Mouse (Mus musculus) heart, adult 2 months (tissue): ENCODE measurements at regions not wholly inside any gene's neighbourhood (a gene's known extent, or its start where the extent isn't known, plus 50 kb on each side); places are given as distances from the start of the nearest gene placed in this dataset.

ENCODE experiments used
- DNase-seq, 2 experiments: peaks; one replicate each; pipeline ENCODE4 v3.0.0; 2021
- H3K27ac ChIP-seq: fragments of 200-600 bp; 2 replicates; pipeline ENCODE4 v1.8.1; 2022
- H3K27me3 ChIP-seq: fragments of 200-500 bp; 2 replicates; pipeline ENCODE4 v1.6.1; 2012; ENCODE audit warnings: mild to moderate bottlenecking, low read length, inconsistent platforms, mixed read lengths; ENCODE audit not compliant: control insufficient read depth, insufficient read depth
- H3K36me3 ChIP-seq: fragments of 200-500 bp; 2 replicates; pipeline ENCODE4 v1.6.1; 2012; ENCODE audit warnings: low read length, inconsistent platforms; ENCODE audit not compliant: control insufficient read depth, insufficient read depth
- H3K4me1 ChIP-seq: fragments of 200-500 bp; 2 replicates; pipeline ENCODE4 v1.6.1; 2011; ENCODE audit warnings: low read length; ENCODE audit not compliant: control insufficient read depth, insufficient read depth
- H3K4me3 ChIP-seq: fragments of 200-600 bp; 2 replicates; pipeline ENCODE4 v1.8.1; 2022
- H3K79me2 ChIP-seq: fragments of 200-500 bp; replicated peaks from 2 replicates; pipeline ENCODE4 v1.6.1; 2012; ENCODE audit warnings: mild to moderate bottlenecking, inconsistent platforms, low read length, moderate library complexity, mixed read lengths; ENCODE audit not compliant: control insufficient read depth, insufficient read depth
- H3K9ac ChIP-seq: fragments of 200-500 bp; 2 replicates; pipeline ENCODE4 v1.6.1; 2012; ENCODE audit warnings: low read depth, mild to moderate bottlenecking, control low read depth, inconsistent platforms, low read length, mixed read lengths
- CTCF ChIP-seq: fragments of 200-600 bp; IDR thresholded peaks from 2 replicates; pipeline ENCODE4 v1.8.1; 2022; ENCODE audit warnings: antibody characterized with exemption, mild to moderate bottlenecking, moderate library complexity
- EP300 ChIP-seq: fragments of 200-500 bp; IDR thresholded peaks from 2 replicates; pipeline ENCODE4 v1.6.1; 2011; ENCODE audit warnings: low read depth, low read length, control low read depth; ENCODE audit not compliant: insufficient read depth
- POLR2A ChIP-seq: fragments of 200-500 bp; IDR thresholded peaks from 2 replicates; pipeline ENCODE4 v1.6.1; 2011; ENCODE audit warnings: mild to moderate bottlenecking, low read depth, low read length, control low read depth; ENCODE audit not compliant: insufficient read depth
- WGBS: fragments of 180-500 bp; shearing (Covaris S2); methylation state at CpG from one replicate; pipeline ENCODE4 v1.1.7; 2018; 5-methylcytosine and 5-hydroxymethylcytosine counted together
- intact Hi-C: fragments of 180-260 bp; cut with DNase I; formaldehyde crosslinking; loops from one replicate; pipeline ENCODE4 v1.15.1; 2025

GRCm38 (mm10) chr5:21131943-21132342 lies 54.1 kb upstream of the Gsap start:
- H3K79me2 ChIP-seq, result no peaks in the 10 kb centered on the region
- WGBS, result 79% methylated on average over 3 of the region's 3 CpGs
- H3K27ac ChIP-seq, result peak overlapping the region; percentile 38; the same call in 1 of the 2 replicates
- no peak for DNase-seq
- no peaks in the 10 kb centered on the region; the same call in 1 of the 2 replicates for H3K4me1 ChIP-seq
- no peak for TF ChIP-seq EP300
- no peak for TF ChIP-seq CTCF
- no peak for TF ChIP-seq POLR2A
- no peaks in the 10 kb centered on the region for H3K27me3 ChIP-seq
- H3K36me3 ChIP-seq, result no peaks in the 10 kb centered on the region
- no peak overlapping the region for H3K4me3 ChIP-seq
- H3K9ac ChIP-seq, result no peak overlapping the region
- intact Hi-C loops, result no loop called here

- 74% methylated on average over 3 of the region's 3 CpGs for WGBS
- no peaks in the 10 kb centered on the region for H3K27me3 ChIP-seq
- no peak for DNase-seq
These were observed 50.6 kb upstream of the Gsap start for GRCm38 (mm10) chr5:21135476-21135875.

GRCm38 (mm10) chr5:21136081-21136480 lies 50.0 kb upstream of the Gsap start:
- WGBS, result 74% methylated on average over 3 of the region's 3 CpGs
- intact Hi-C loops, result no loop called here
- Histone ChIP-seq H3K4me1 (no peaks in the 10 kb centered on the region; the same call in 1 of the 2 replicates), H3K9ac (no peak overlapping the region), H3K79me2 (no peaks in the 10 kb centered on the region), H3K27me3 (no peaks in the 10 kb centered on the region), H3K36me3 (no peaks in the 10 kb centered on the region), H3K4me3 (no peak overlapping the region), H3K27ac (no peak overlapping the region)
- DNase-seq, result no peak
- TF ChIP-seq EP300 (no peak), POLR2A (no peak), CTCF (no peak)

More at GRCm38 (mm10) chr5:21135476-21135875, 50.6 kb upstream of the Gsap start:
- Histone ChIP-seq H3K9ac (no peak overlapping the region), H3K79me2 (no peaks in the 10 kb centered on the region), H3K4me3 (no peak overlapping the region), H3K4me1 (no peaks in the 10 kb centered on the region; the same call in 1 of the 2 replicates), H3K36me3 (no peaks in the 10 kb centered on the region), H3K27ac (no peak overlapping the region)
- TF ChIP-seq EP300 (no peak), POLR2A (no peak), CTCF (no peak)
- intact Hi-C loops, result no loop called here
